Mouse (Mus musculus) E14TG2a.4 (cell line): ENCODE results near the gene Inka1.
A peak's percentile ranks its signal among the peaks of the same experiment; 100 is the strongest.

Source experiments
- H3K27me3 ChIP-seq: 2 replicates; pipeline ENCODE4 v1.6.1; 2014; ENCODE audit warnings: low read length, control low read depth; ENCODE audit not compliant: insufficient read depth
- H3K36me3 ChIP-seq: 2 replicates; pipeline ENCODE4 v1.6.1; 2014; ENCODE audit warnings: low read length, control low read depth; ENCODE audit not compliant: insufficient read depth
- H3K4me1 ChIP-seq: replicated peaks from 2 replicates; pipeline ENCODE4 v1.6.1; 2014; ENCODE audit warnings: low read depth, low read length, control low read depth
- H3K4me3 ChIP-seq: replicated peaks from 2 replicates; pipeline ENCODE4 v1.5.1; 2014; ENCODE audit warnings: mild to moderate bottlenecking, low read length
- H3K9me3 ChIP-seq: 2 replicates; pipeline ENCODE4 v1.6.1; 2014; ENCODE audit warnings: low read length, control low read depth
- CTCF ChIP-seq: conservative IDR thresholded peaks from 2 replicates; pipeline ENCODE4 v1.5.1; 2014; ENCODE audit warnings: low read length
- NANOG ChIP-seq: IDR thresholded peaks from 2 replicates; pipeline ENCODE4 v1.6.1; 2014; ENCODE audit warnings: borderline replicate concordance, low read length, mixed read lengths
- POU5F1 ChIP-seq: IDR thresholded peaks from 2 replicates; pipeline ENCODE4 v1.6.1; 2014; ENCODE audit warnings: low read length, borderline replicate concordance

Inka1 gene

GRCm38 (mm10) chr9:107950460-107951355 is 35.0 kb downstream of the Inka1 start:
- Histone ChIP-seq H3K4me1 (peaks cover 71% of the 10 kb centered on the region), H3K9me3 (no peaks in the 10 kb centered on the region)
- TF ChIP-seq NANOG (no peak), POU5F1 (no peak), CTCF (no peak)

GRCm38 (mm10) chr9:107949922-107950235 is 35.8 kb downstream of the Inka1 start, which contains the start of gene Traip:
Gene Traip, plus strand, starts transcription at chr9:107950136.
- H3K36me3 ChIP-seq = peaks cover 66% of the 10 kb centered on the region
- H3K27me3 ChIP-seq = no peaks in the 10 kb centered on the region
- TF ChIP-seq NANOG (no peak), POU5F1 (no peak), CTCF (no peak)
- peak within 1 kb of the TSS; percentile 96 for H3K4me3 ChIP-seq
- H3K4me1 ChIP-seq = peaks cover 63% of the 10 kb centered on the region
- no peaks in the 10 kb centered on the region for H3K9me3 ChIP-seq

More at GRCm38 (mm10) chr9:107950460-107951355, 35.0 kb downstream of the Inka1 start:
- Histone ChIP-seq H3K36me3 (peaks cover 66% of the 10 kb centered on the region), H3K27me3 (no peaks in the 10 kb centered on the region), H3K4me3 (peak overlapping the region; percentile 96)

GRCm38 (mm10) chr9:107949184-107949921 is 36.3 kb downstream of the Inka1 start:
- Histone ChIP-seq H3K36me3 (peaks cover 62% of the 10 kb centered on the region), H3K4me1 (peaks cover 60% of the 10 kb centered on the region), H3K9me3 (no peaks in the 10 kb centered on the region), H3K27me3 (no peaks in the 10 kb centered on the region), H3K4me3 (no peak overlapping the region)
- no peak for TF ChIP-seq CTCF

- H3K9me3 ChIP-seq = no peaks in the 10 kb centered on the region
- TF ChIP-seq NANOG (no peak), POU5F1 (no peak), CTCF (no peak)
- peak overlapping the region; percentile 29; the same call in 1 of the 2 replicates for H3K4me3 ChIP-seq
- peaks cover 46% of the 10 kb centered on the region for H3K36me3 ChIP-seq
- H3K27me3 ChIP-seq = no peaks in the 10 kb centered on the region
- H3K4me1 ChIP-seq = peaks cover 51% of the 10 kb centered on the region
Measured at GRCm38 (mm10) chr9:107947241-107948194, 38.2 kb downstream of the Inka1 start.

GRCm38 (mm10) chr9:107936831-107937230 is 48.8 kb downstream of the Inka1 start:
- H3K9me3 ChIP-seq = no peaks in the 10 kb centered on the region
- TF ChIP-seq CTCF (no peak), NANOG (no peak), POU5F1 (no peak)

GRCm38 (mm10) chr9:107936215-107936822 is 49.4 kb downstream of the Inka1 start:
- no peak for TF ChIP-seq NANOG
- TF ChIP-seq CTCF = no peak
- no peak for TF ChIP-seq POU5F1
- Histone ChIP-seq H3K36me3 (no peaks in the 10 kb centered on the region; the same call in 1 of the 2 replicates), H3K4me1 (peaks cover 50% of the 10 kb centered on the region)

More at GRCm38 (mm10) chr9:107936831-107937230, 48.8 kb downstream of the Inka1 start:
- H3K36me3 ChIP-seq = no peaks in the 10 kb centered on the region; the same call in 1 of the 2 replicates
- peaks cover 44% of the 10 kb centered on the region for H3K27me3 ChIP-seq
- peak overlapping the region; percentile 86 for H3K4me3 ChIP-seq
- peaks cover 47% of the 10 kb centered on the region for H3K4me1 ChIP-seq

GRCm38 (mm10) chr9:107935790-107936214 is 49.9 kb downstream of the Inka1 start:
- TF ChIP-seq CTCF (no peak), POU5F1 (no peak), NANOG (no peak)
- Histone ChIP-seq H3K9me3 (no peaks in the 10 kb centered on the region), H3K4me3 (peak overlapping the region; percentile 86), H3K27me3 (peaks cover 46% of the 10 kb centered on the region), H3K36me3 (no peaks in the 10 kb centered on the region; the same call in 1 of the 2 replicates), H3K4me1 (peaks cover 50% of the 10 kb centered on the region)

More at GRCm38 (mm10) chr9:107936215-107936822, 49.4 kb downstream of the Inka1 start:
- H3K9me3 ChIP-seq = no peaks in the 10 kb centered on the region
- H3K27me3 ChIP-seq = peaks cover 45% of the 10 kb centered on the region
- peak overlapping the region; percentile 86 for H3K4me3 ChIP-seq
